Mouse (Mus musculus) midbrain, embryonic 13.5 days (tissue): Measurements from ENCODE around the gene Osbpl10. TPM values are rescaled to one million over a fixed set of nuclear protein-coding genes. Genes with fewer than 3 reads are reported as not detected.

Source experiments
- ATAC-seq: fragments of 200-750 bp; cut with Nextera tagmentation; 2 replicates; pipeline ENCODE4 v1.8.0; 2017; ENCODE audit warnings: mild to moderate bottlenecking, moderate TSS enrichment, moderate library complexity
- H3K27ac ChIP-seq: fragments of 300-500 bp; sonication (generic); 2 replicates; pipeline ENCODE4 v1.5.1; 2015; ENCODE audit warnings: inconsistent platforms, mild to moderate bottlenecking, moderate library complexity
- H3K27me3 ChIP-seq: fragments of 300-500 bp; sonication (generic); 2 replicates; pipeline ENCODE4 v1.6.1; 2015; ENCODE audit warnings: mild to moderate bottlenecking, inconsistent platforms
- H3K36me3 ChIP-seq: fragments of 300-500 bp; sonication (generic); 2 replicates; pipeline ENCODE4 v1.6.1; 2015; ENCODE audit warnings: mild to moderate bottlenecking, inconsistent platforms
- H3K4me1 ChIP-seq: fragments of 300-500 bp; sonication (generic); replicated peaks from 2 replicates; pipeline ENCODE4 v1.6.1; 2015; ENCODE audit warnings: inconsistent platforms
- H3K4me2 ChIP-seq: fragments of 300-500 bp; sonication (generic); replicated peaks from 2 replicates; pipeline ENCODE4 v1.6.1; 2015; ENCODE audit warnings: moderate library complexity, mild to moderate bottlenecking, inconsistent platforms
- H3K4me3 ChIP-seq: fragments of 300-500 bp; sonication (generic); replicated peaks from 2 replicates; pipeline ENCODE4 v1.5.1; 2015; ENCODE audit warnings: mild to moderate bottlenecking, inconsistent platforms
- H3K9ac ChIP-seq: fragments of 300-500 bp; sonication (generic); replicated peaks from 2 replicates; pipeline ENCODE4 v1.6.1; 2015; ENCODE audit warnings: mild to moderate bottlenecking, inconsistent platforms
- H3K9me3 ChIP-seq: fragments of 300-500 bp; sonication (generic); 2 replicates; pipeline ENCODE4 v1.6.1; 2016; ENCODE audit warnings: mild to moderate bottlenecking, inconsistent platforms
- WGBS: fragments of 180-500 bp; shearing (Covaris S2); methylation state at CpG from one replicate; pipeline ENCODE4 v1.1.7; 2015; 5-methylcytosine and 5-hydroxymethylcytosine counted together
- polyA plus RNA-seq: library from polyadenylated mRNA; unstranded; fragments of >200 nt; fragmentation: Nextera tagmentation; extraction: Ambion mirVana; gene quantifications from 2 replicates; pipeline ENCODE4 v1.2.1, GENCODE M21; 2015

Osbpl10 gene
- polyA plus RNA-seq, 1 experiment from 2014 or later, result 1.6 TPM

DNA sequence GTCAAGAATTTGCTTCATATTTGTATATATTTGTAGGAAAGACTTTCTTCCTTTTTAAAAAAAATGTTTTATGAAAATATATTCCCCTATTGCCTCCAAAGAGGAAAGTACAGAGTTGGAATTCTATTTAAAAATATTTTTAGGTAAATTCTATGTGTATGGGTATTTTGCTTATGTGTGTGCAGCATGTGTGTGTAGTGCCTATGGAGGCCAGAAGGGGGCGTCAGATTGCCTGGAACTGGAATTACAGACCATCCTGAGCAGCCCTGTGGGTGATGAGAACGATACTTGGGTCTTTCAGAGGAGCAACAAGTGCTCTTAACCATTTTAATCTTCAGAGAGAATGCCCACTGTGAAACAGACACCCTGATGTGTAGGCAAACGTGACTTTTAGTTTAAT lies 132.3 kb downstream of the Osbpl10 start:
- Histone ChIP-seq H3K9me3 (no peaks in the 10 kb centered on the region), H3K36me3 (no peaks in the 10 kb centered on the region), H3K4me3 (no peak overlapping the region), H3K4me2 (no peak overlapping the region), H3K27ac (no peak overlapping the region), H3K9ac (no peak overlapping the region), H3K27me3 (no peaks in the 10 kb centered on the region), H3K4me1 (0 out of 2 replicates have a peak, but pooled peaks cover 6% of the 10 kb centered on the region)
- ATAC-seq, result no peak
- 56% methylated on average over 3 of the region's 3 CpGs for WGBS

DNA sequence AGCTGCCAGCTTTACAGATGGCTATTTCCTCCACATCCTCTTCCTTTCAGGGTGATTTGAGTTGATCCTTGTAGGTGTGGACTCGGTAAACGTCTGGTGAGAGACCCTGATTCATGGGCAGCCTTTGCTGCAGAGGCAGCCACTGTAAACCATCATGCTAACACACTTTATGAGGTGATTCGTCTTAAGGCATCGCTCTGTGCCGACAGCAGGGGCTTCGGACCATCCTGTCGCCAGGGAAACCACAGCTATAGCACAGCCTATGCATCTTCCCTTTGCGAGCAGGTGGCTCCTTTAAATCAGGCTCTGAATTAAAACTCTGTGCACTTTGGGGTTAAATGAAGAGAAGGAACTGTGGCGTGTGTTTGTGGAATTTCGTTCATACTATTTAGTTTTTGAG lies 138.9 kb downstream of the Osbpl10 start:
- H3K9me3 ChIP-seq, result no peaks in the 10 kb centered on the region
- H3K27ac ChIP-seq, result no peak overlapping the region
- no peak overlapping the region for H3K9ac ChIP-seq
- ATAC-seq, result no peak
- no peaks in the 10 kb centered on the region for H3K36me3 ChIP-seq
- H3K27me3 ChIP-seq, result no peaks in the 10 kb centered on the region
- H3K4me2 ChIP-seq, result no peak overlapping the region
- WGBS, result 72% methylated on average over 10 of the region's 10 CpGs
- no peak overlapping the region for H3K4me3 ChIP-seq
- H3K4me1 ChIP-seq, result peaks cover 14% of the 10 kb centered on the region

- Histone ChIP-seq H3K9ac (no peak overlapping the region), H3K9me3 (no peaks in the 10 kb centered on the region), H3K36me3 (no peaks in the 10 kb centered on the region), H3K4me1 (peaks cover 14% of the 10 kb centered on the region), H3K27ac (peak overlapping the region; percentile 6; the same call in 1 of the 2 replicates), H3K27me3 (no peaks in the 10 kb centered on the region), H3K4me3 (no peak overlapping the region), H3K4me2 (no peak overlapping the region)
- ATAC-seq, result no peak
- 79% methylated on average over 5 of the region's 5 CpGs for WGBS
These were observed 141.9 kb downstream of the Osbpl10 start for GRCm38 (mm10) chr9:115120276-115120675.

DNA sequence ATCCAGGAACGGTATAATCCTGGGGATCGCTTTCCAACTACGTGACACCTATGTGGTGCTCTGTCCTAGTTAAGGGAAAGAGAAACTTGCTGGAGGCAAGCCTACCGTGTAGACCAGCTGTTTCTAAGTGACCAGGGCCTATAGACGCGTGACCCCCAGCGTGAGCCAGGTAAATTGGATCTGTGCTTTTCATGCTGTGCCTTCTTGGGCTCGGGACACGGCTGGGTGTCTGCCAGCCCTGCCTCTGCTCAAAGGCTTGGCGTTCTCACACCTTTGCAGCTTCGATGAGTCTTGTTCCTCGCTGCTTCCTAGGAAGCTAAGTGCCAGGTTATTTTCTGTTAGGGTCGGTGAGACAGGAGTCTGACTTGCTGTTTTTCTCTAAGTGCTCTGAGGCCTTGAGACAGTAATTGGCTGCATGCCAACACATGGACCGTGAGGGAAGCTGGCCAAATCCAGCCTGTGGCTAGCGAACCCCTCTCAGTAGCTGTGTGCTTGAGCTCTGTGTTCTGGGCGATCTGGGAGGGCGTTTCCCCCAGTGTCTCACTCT lies 142.4 kb downstream of the Osbpl10 start:
- ATAC-seq, result peak; percentile 55; the same call in 1 of the 2 replicates
- Histone ChIP-seq H3K4me1 (peaks cover 14% of the 10 kb centered on the region), H3K27me3 (no peaks in the 10 kb centered on the region), H3K4me3 (no peak overlapping the region), H3K27ac (peak overlapping the region; percentile 6; the same call in 1 of the 2 replicates), H3K9ac (no peak overlapping the region), H3K4me2 (no peak overlapping the region), H3K36me3 (no peaks in the 10 kb centered on the region), H3K9me3 (no peaks in the 10 kb centered on the region)
- 64% methylated on average over 17 of the region's 17 CpGs for WGBS

DNA sequence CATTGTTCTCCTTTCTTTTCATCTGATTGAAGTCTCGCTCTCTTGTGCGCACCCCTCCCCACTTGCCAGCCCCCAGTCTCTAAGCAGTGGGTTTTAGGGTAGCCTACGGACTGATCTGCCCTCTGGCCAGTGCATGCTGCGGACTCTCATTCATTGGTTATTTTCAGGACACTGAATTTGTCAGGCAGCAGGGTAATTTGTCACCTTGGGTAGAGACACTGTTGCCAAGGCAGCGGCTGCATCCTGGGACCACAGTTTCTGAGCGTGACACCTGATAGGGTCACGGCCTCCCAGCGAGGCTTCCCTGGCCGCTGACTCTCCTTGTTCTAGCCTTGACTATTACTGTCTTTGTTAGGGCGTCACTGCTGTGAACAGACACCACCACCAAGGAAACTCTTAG lies 149.0 kb downstream of the Osbpl10 start:
- no peak overlapping the region for H3K4me2 ChIP-seq
- H3K27me3 ChIP-seq, result no peaks in the 10 kb centered on the region
- ATAC-seq, result 0 out of 2 replicates have a peak, but pooled peaks have one; percentile 9
- peaks cover 10% of the 10 kb centered on the region for H3K4me1 ChIP-seq
- no peak overlapping the region for H3K4me3 ChIP-seq
- H3K27ac ChIP-seq, result no peak overlapping the region
- H3K36me3 ChIP-seq, result no peaks in the 10 kb centered on the region
- no peak overlapping the region for H3K9ac ChIP-seq
- H3K9me3 ChIP-seq, result no peaks in the 10 kb centered on the region
- 34% methylated on average over 10 of the region's 10 CpGs for WGBS

DNA sequence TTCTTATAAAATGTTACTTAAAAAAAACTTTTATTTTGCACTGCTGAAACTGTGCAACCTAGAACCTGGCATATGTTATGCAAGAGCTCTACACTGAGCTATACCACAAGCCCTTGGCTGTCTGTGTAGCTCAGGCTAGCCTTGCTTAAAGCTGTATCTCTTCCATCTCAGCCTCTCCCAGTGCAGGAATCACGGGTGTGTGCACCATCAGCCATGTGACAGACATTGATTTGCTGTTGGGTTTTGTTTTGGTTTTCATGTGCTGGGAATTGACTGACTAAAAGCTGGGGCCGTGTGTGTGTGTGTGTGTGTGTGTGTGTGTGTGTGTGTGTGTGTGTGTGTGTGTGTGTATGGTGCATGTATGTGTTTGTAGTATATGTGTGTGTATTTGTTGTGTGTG lies 155.6 kb downstream of the Osbpl10 start:
- H3K9me3 ChIP-seq, result no peaks in the 10 kb centered on the region
- ATAC-seq, result no peak
- no peak overlapping the region for H3K4me3 ChIP-seq
- H3K9ac ChIP-seq, result no peak overlapping the region
- no peaks in the 10 kb centered on the region for H3K27me3 ChIP-seq
- H3K4me2 ChIP-seq, result no peak overlapping the region
- WGBS, result 77% methylated on average over 2 of the region's 2 CpGs
- no peaks in the 10 kb centered on the region for H3K36me3 ChIP-seq
- peaks cover 7% of the 10 kb centered on the region; the same call in 1 of the 2 replicates for H3K4me1 ChIP-seq
- no peak overlapping the region for H3K27ac ChIP-seq

DNA sequence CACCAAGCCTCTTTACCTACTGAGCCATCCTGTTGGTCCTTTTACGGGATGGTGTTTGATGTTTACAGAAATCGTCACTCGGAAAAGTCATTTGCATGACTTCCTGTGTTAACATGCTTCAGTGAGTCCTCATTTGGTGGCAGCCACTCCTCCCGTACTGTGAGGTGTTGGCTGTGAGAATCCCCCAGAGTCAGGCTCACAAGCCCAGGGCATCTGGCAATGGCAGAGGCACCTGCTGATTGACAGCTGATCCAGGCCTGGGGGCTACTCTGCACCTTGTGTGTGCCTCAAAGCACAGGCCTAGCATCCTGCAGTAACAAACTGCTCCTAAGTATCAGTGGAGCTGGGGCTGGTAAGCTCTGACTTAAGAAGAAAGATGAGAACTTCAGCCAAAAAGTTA lies 156.4 kb downstream of the Osbpl10 start:
- Histone ChIP-seq H3K27ac (no peak overlapping the region), H3K4me2 (no peak overlapping the region), H3K27me3 (no peaks in the 10 kb centered on the region), H3K9me3 (no peaks in the 10 kb centered on the region), H3K4me3 (no peak overlapping the region), H3K36me3 (no peaks in the 10 kb centered on the region), H3K4me1 (peaks cover 7% of the 10 kb centered on the region; the same call in 1 of the 2 replicates), H3K9ac (no peak overlapping the region)
- WGBS, result 48% methylated on average over 4 of the region's 4 CpGs
- ATAC-seq, result 0 out of 2 replicates have a peak, but pooled peaks have one; percentile 14

DNA sequence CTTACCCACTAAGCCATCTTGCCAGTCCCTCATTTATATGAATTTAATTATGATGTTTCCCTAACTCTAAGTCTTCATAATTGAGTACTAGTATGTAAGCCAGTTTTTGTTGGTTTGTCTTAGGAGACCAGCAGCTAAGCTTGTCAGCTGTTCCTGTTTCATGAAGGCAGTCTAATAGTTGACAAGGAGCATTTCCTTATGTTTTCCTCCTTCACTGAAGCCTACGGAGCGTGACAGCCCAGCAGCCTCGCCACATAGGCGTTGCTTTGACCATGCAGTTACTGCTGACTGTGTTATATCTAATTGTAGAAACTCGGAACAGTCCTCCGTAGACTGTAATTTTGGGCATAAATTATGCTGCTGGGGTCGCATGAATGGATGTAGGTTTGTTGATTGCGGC lies 157.0 kb downstream of the Osbpl10 start:
- no peak overlapping the region for H3K4me3 ChIP-seq
- H3K36me3 ChIP-seq, result no peaks in the 10 kb centered on the region
- no peak overlapping the region for H3K9ac ChIP-seq
- ATAC-seq, result no peak
- H3K4me1 ChIP-seq, result peaks cover 7% of the 10 kb centered on the region; the same call in 1 of the 2 replicates
- no peak overlapping the region for H3K4me2 ChIP-seq
- H3K9me3 ChIP-seq, result no peaks in the 10 kb centered on the region
- no peaks in the 10 kb centered on the region for H3K27me3 ChIP-seq
- H3K27ac ChIP-seq, result no peak overlapping the region
- WGBS, result 71% methylated on average over 8 of the region's 8 CpGs

- Histone ChIP-seq H3K4me3 (no peak overlapping the region), H3K27me3 (no peaks in the 10 kb centered on the region), H3K9me3 (no peaks in the 10 kb centered on the region), H3K36me3 (no peaks in the 10 kb centered on the region), H3K27ac (no peak overlapping the region), H3K4me1 (peaks cover 7% of the 10 kb centered on the region; the same call in 1 of the 2 replicates), H3K4me2 (no peak overlapping the region), H3K9ac (no peak overlapping the region)
- 70% methylated on average over 3 of the region's 3 CpGs for WGBS
- no peak for ATAC-seq
These were observed 159.5 kb downstream of the Osbpl10 start for GRCm38 (mm10) chr9:115137858-115138257.

- H3K4me1 ChIP-seq, result peaks cover 5% of the 10 kb centered on the region; the same call in 1 of the 2 replicates
- no peak for ATAC-seq
- no peak overlapping the region for H3K9ac ChIP-seq
- 0 out of 2 replicates have a peak overlapping the region, but pooled peaks have one; percentile 5 for H3K27ac ChIP-seq
- no peak overlapping the region for H3K4me3 ChIP-seq
- no peaks in the 10 kb centered on the region for H3K36me3 ChIP-seq
- H3K27me3 ChIP-seq, result no peaks in the 10 kb centered on the region
- H3K9me3 ChIP-seq, result no peaks in the 10 kb centered on the region
- 0 out of 2 replicates have a peak overlapping the region, but pooled peaks have one; percentile 1 for H3K4me2 ChIP-seq
- 89% methylated on average over 14 of the region's 14 CpGs for WGBS
These were observed 161.4 kb downstream of the Osbpl10 start for GRCm38 (mm10) chr9:115139597-115140332.

GRCm38 (mm10) chr9:115147141-115147540 lies 168.8 kb downstream of the Osbpl10 start:
- no peaks in the 10 kb centered on the region for H3K27me3 ChIP-seq
- ATAC-seq, result no peak
- H3K4me3 ChIP-seq, result no peak overlapping the region
- no peaks in the 10 kb centered on the region for H3K36me3 ChIP-seq
- H3K27ac ChIP-seq, result no peak overlapping the region
- 94% methylated on average over 5 of the region's 5 CpGs for WGBS
- no peaks in the 10 kb centered on the region for H3K4me1 ChIP-seq
- H3K4me2 ChIP-seq, result no peak overlapping the region
- no peaks in the 10 kb centered on the region; the same call in 1 of the 2 replicates for H3K9me3 ChIP-seq
- H3K9ac ChIP-seq, result no peak overlapping the region

DNA sequence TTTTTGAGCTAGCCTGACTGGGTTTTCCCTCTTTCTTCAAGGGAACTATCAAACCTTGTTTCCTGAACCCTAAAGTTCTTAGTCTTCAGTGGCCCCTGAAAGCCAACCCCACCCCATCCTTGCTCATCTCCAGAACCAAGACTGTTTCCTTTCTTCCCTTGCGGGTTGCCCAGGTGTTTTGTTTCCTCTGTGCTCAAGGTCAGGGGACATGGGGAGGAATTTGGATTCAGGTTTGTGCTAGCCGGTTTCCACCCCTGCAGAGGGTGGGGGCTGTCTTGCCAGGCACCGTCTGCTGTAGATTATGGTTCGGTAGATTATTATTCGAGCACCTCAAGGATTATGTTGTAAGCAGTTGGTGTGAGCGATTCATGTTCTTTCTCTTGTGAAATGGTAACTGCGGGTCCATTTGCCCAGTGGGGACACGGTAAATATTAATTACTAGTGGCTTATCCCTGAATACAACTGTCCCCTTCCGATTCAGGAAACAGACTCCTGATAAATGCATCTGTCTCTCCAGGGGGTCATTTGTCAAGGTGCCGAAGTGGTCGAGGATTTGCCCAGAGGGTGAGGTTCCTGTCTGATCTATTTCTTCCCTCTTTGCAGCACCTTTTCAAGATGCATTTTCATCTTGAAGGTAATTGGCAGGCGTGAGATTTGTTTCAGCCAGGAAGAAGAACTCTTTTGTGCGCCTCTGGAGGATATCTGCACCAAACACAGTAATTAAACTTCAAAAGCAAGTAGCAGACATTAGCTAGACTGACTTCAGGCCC lies 169.4 kb downstream of the Osbpl10 start:
- Histone ChIP-seq H3K4me2 (no peak overlapping the region), H3K36me3 (no peaks in the 10 kb centered on the region), H3K27ac (no peak overlapping the region), H3K9ac (no peak overlapping the region), H3K4me3 (no peak overlapping the region), H3K9me3 (peaks cover 4% of the 10 kb centered on the region; the same call in 1 of the 2 replicates), H3K27me3 (no peaks in the 10 kb centered on the region), H3K4me1 (no peaks in the 10 kb centered on the region)
- WGBS, result 59% methylated on average over 13 of the region's 13 CpGs
- no peak for ATAC-seq
